Mouse (Mus musculus) kidney, adult 10 weeks (tissue): ENCODE data around the gene Olfr1018. TPM values are rescaled to one million over a fixed set of nuclear protein-coding genes. Genes with fewer than 3 reads are reported as not detected.

ENCODE experiments used
- polyA plus RNA-seq: library from polyadenylated mRNA; stranded (reverse); fragments of 350-450 nt; fragmentation: Illumina TruSeq; extraction: RNeasy Lipid Tissue Mini Kit (QIAGEN cat#74804); gene quantifications from one replicate; pipeline ENCODE4 v1.2.3, GENCODE M21; 2014; ENCODE audit warnings: low read depth, low replicate concordance

Gene Olfr1018
- not detected for polyA plus RNA-seq

GRCm38 (mm10) chr2:85818179-85818578, at the start of gene Olfr1018:
TSS of gene Olfr1018 (plus strand) at chr2:85818479.

GRCm38 (mm10) chr2:85772413-85772812, 45.9 kb upstream of the Olfr1018 start, which contains the start of gene Olfr1014:
TSS of gene Olfr1014 (plus strand) at chr2:85772713.

GRCm38 (mm10) chr2:85781717-85782116, 36.6 kb upstream of the Olfr1018 start, which contains the start of gene Olfr1015:
TSS of gene Olfr1015 (plus strand) at chr2:85782017.

GRCm38 (mm10) chr2:85802444-85802843, 15.8 kb upstream of the Olfr1018 start, which contains the start of gene Olfr1016:
TSS of gene Olfr1016 (minus strand) at chr2:85802544.

GRCm38 (mm10) chr2:85845383-85845782, 27.1 kb downstream of the Olfr1018 start, which contains the start of gene Olfr1019:
TSS of gene Olfr1019 (minus strand) at chr2:85845483.

GRCm38 (mm10) chr2:85846730-85847129, 28.5 kb downstream of the Olfr1018 start, which contains the start of gene Olfr1020:
TSS of gene Olfr1020 (plus strand) at chr2:85847030.

GRCm38 (mm10) chr2:85868294-85868693, 50.0 kb downstream of the Olfr1018 start, which contains the start of gene Olfr1022:
TSS of gene Olfr1022 (plus strand) at chr2:85868594.

Other genes with a start within 250 kb of the Olfr1018 start
- not detected for gene Olfr996, start 239.3 kb upstream of the Olfr1018 start, polyA plus RNA-seq
- gene Olfr998, start 229.5 kb upstream of the Olfr1018 start, polyA plus RNA-seq = not detected
- not detected for gene Olfr1000, start 206.6 kb upstream of the Olfr1018 start, polyA plus RNA-seq
- gene Olfr1002, start 167.8 kb upstream of the Olfr1018 start, polyA plus RNA-seq = not detected
- gene Olfr154, start 154.0 kb upstream of the Olfr1018 start, polyA plus RNA-seq = not detected
- not detected for gene Olfr1006, start 139.7 kb upstream of the Olfr1018 start, polyA plus RNA-seq
- not detected for gene Olfr1008, start 129.0 kb upstream of the Olfr1018 start, polyA plus RNA-seq
- gene Olfr1009, start 103.1 kb upstream of the Olfr1018 start, polyA plus RNA-seq = not detected
- gene Olfr1012, start 55.7 kb upstream of the Olfr1018 start, polyA plus RNA-seq = not detected
- gene Olfr1013, start 51.4 kb upstream of the Olfr1018 start, polyA plus RNA-seq = not detected
- not detected for gene Olfr1014, start 45.8 kb upstream of the Olfr1018 start, polyA plus RNA-seq
- gene Olfr1015, start 36.5 kb upstream of the Olfr1018 start, polyA plus RNA-seq = not detected
- not detected for gene Olfr1016, start 15.9 kb upstream of the Olfr1018 start, polyA plus RNA-seq
- not detected for gene Olfr1019, start 27.0 kb downstream of the Olfr1018 start, polyA plus RNA-seq
- gene Olfr1020, start 28.6 kb downstream of the Olfr1018 start, polyA plus RNA-seq = not detected
- not detected for gene Olfr1022, start 50.1 kb downstream of the Olfr1018 start, polyA plus RNA-seq
- gene Olfr1023, start 67.2 kb downstream of the Olfr1018 start, polyA plus RNA-seq = not detected
- gene Olfr1024, start 86.6 kb downstream of the Olfr1018 start, polyA plus RNA-seq = not detected
- gene Olfr1025-ps1, start 96.7 kb downstream of the Olfr1018 start, polyA plus RNA-seq = not detected
- gene Olfr1026, start 103.1 kb downstream of the Olfr1018 start, polyA plus RNA-seq = not detected
- not detected for gene Olfr1028, start 132.0 kb downstream of the Olfr1018 start, polyA plus RNA-seq
- gene Olfr1029, start 155.4 kb downstream of the Olfr1018 start, polyA plus RNA-seq = not detected
- gene Olfr1030, start 160.8 kb downstream of the Olfr1018 start, polyA plus RNA-seq = not detected
- not detected for gene Olfr1031, start 171.8 kb downstream of the Olfr1018 start, polyA plus RNA-seq
- gene Olfr1032, start 187.1 kb downstream of the Olfr1018 start, polyA plus RNA-seq = not detected
- gene Olfr1033, start 202.2 kb downstream of the Olfr1018 start, polyA plus RNA-seq = 4.3 TPM
- gene Olfr1034, start 227.4 kb downstream of the Olfr1018 start, polyA plus RNA-seq = 0.69 TPM